Mouse (Mus musculus): ENCODE measurements around the gene Pin1. TPM values are rescaled to one million over a fixed set of nuclear protein-coding genes. Genes with fewer than 3 reads are reported as not detected.

Gene Pin1
- polyA plus RNA-seq (2014; fragmentation: Illumina TruSeq; extraction: RNeasy Lipid Tissue Mini Kit (QIAGEN cat#74804); ENCODE audit: low read depth, low replicate concordance): 0.85 TPM

DNA sequence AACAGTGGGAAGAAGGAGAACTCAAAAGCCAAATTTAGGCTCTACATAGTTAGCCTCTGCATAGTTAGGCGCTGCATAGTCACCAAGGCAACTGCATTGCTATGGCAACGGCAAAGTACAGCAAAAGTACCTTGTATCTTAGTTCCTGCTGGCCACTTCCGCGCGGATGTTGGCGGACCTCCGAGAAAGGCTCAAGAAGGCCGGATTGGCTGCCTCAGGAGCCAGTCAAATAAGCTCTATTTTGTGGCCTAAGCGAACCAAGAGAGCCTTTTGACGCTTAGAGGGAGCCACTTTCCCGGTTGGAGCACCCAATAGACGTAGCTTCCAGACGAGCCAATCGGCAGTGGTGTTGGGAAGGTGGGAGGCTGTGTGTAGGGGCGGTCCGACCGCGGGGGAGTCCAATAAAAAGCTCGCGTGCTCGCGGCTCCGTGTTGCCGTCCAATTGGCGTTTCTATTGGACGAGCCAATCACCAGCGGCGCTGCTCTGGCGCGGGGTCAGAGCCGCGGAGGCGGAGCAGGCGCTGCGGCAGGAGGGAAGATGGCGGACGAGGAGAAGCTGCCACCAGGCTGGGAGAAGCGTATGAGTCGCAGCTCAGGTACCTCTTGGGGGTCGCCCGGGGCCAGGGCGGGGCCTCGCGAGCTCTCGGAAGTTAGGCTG, at the start of gene Pin1:
Gene Pin1, plus strand, starts transcription at position 494 of the 658 bp plus-strand sequence.

GRCm38 (mm10) chr9:20642101-20642895, 9.6 kb upstream of the Pin1 start, which contains the start of gene Ubl5:
Gene Ubl5, plus strand, starts transcription at chr9:20642878.

GRCm38 (mm10) chr9:20644360-20645081, 7.4 kb upstream of the Pin1 start, which contains the start of gene Fbxl12:
Gene Fbxl12, minus strand, starts transcription at chr9:20644767.

Other genes with a start within 250 kb of the Pin1 start
- 20.2 TPM for gene Zfp26, start 191.9 kb upstream of the Pin1 start, polyA plus RNA-seq (2014; fragmentation: Illumina TruSeq; extraction: RNeasy Lipid Tissue Mini Kit (QIAGEN cat#74804); ENCODE audit: low read depth, low replicate concordance)
- gene Zfp426, start 159.3 kb upstream of the Pin1 start, polyA plus RNA-seq (2014; fragmentation: Illumina TruSeq; extraction: RNeasy Lipid Tissue Mini Kit (QIAGEN cat#74804); ENCODE audit: low read depth, low replicate concordance): 55.6 TPM
- 44.9 TPM for gene Zfp266, start 130.7 kb upstream of the Pin1 start, polyA plus RNA-seq (2014; fragmentation: Illumina TruSeq; extraction: RNeasy Lipid Tissue Mini Kit (QIAGEN cat#74804); ENCODE audit: low read depth, low replicate concordance)
- gene Zfp846, start 70.8 kb upstream of the Pin1 start, polyA plus RNA-seq (2014; fragmentation: Illumina TruSeq; extraction: RNeasy Lipid Tissue Mini Kit (QIAGEN cat#74804); ENCODE audit: low read depth, low replicate concordance): 17.3 TPM
- 75.9 TPM for gene Ubl5, start 9.2 kb upstream of the Pin1 start, polyA plus RNA-seq (2014; fragmentation: Illumina TruSeq; extraction: RNeasy Lipid Tissue Mini Kit (QIAGEN cat#74804); ENCODE audit: low read depth, low replicate concordance)
- gene Fbxl12, start 7.3 kb upstream of the Pin1 start, polyA plus RNA-seq (2014; fragmentation: Illumina TruSeq; extraction: RNeasy Lipid Tissue Mini Kit (QIAGEN cat#74804); ENCODE audit: low read depth, low replicate concordance): 2.5 TPM
- 0.40 TPM for gene Olfm2, start 94.3 kb downstream of the Pin1 start, polyA plus RNA-seq (2014; fragmentation: Illumina TruSeq; extraction: RNeasy Lipid Tissue Mini Kit (QIAGEN cat#74804); ENCODE audit: low read depth, low replicate concordance)
- gene Col5a3, start 163.0 kb downstream of the Pin1 start, polyA plus RNA-seq (2014; fragmentation: Illumina TruSeq; extraction: RNeasy Lipid Tissue Mini Kit (QIAGEN cat#74804); ENCODE audit: low read depth, low replicate concordance): not detected
- not detected for gene Rdh8, start 166.4 kb downstream of the Pin1 start, polyA plus RNA-seq (2014; fragmentation: Illumina TruSeq; extraction: RNeasy Lipid Tissue Mini Kit (QIAGEN cat#74804); ENCODE audit: low read depth, low replicate concordance)
- gene A230050P20Rik, start 216.5 kb downstream of the Pin1 start, polyA plus RNA-seq (2014; fragmentation: Illumina TruSeq; extraction: RNeasy Lipid Tissue Mini Kit (QIAGEN cat#74804); ENCODE audit: low read depth, low replicate concordance): 2.0 TPM
- gene Angptl6, start 227.6 kb downstream of the Pin1 start, polyA plus RNA-seq (2014; fragmentation: Illumina TruSeq; extraction: RNeasy Lipid Tissue Mini Kit (QIAGEN cat#74804); ENCODE audit: low read depth, low replicate concordance): not detected
- not detected for gene Ppan, start 236.1 kb downstream of the Pin1 start, polyA plus RNA-seq (2014; fragmentation: Illumina TruSeq; extraction: RNeasy Lipid Tissue Mini Kit (QIAGEN cat#74804); ENCODE audit: low read depth, low replicate concordance)
- gene Eif3g, start 246.5 kb downstream of the Pin1 start, polyA plus RNA-seq (2014; fragmentation: Illumina TruSeq; extraction: RNeasy Lipid Tissue Mini Kit (QIAGEN cat#74804); ENCODE audit: low read depth, low replicate concordance): 22.3 TPM